Mouse (Mus musculus): Measurements from ENCODE around the gene Fam53b.

GRCm38 (mm10) chr7:132858043-132858608, 44.4 kb upstream of the Fam53b start:
- TF ChIP-seq CTCF (IDR thresholded peaks at IDR 0.05) = peak; percentile 12; the same call in 1 of the 2 replicates
- TF ChIP-seq EP300 (IDR thresholded peaks at IDR 0.05) = no peak

Data from lung, postnatal 0 days (tissue).